Mouse (Mus musculus) kidney, postnatal 0 days (tissue): ENCODE measurements around the gene Osgep. TPM values are rescaled to one million over a fixed set of nuclear protein-coding genes. Genes with fewer than 3 reads are reported as not detected.
A peak's percentile ranks its signal among the peaks of the same experiment; 100 is the strongest.
"Not testable (repeated sequence)": the region's sequence is repeated elsewhere in the genome, so short reads cannot be mapped to it uniquely, and the experiment has no call there.

Experiments
- ATAC-seq: fragments of 200-750 bp; cut with Nextera tagmentation; replicated peaks from 2 replicates; pipeline ENCODE4 v1.8.0; 2017; ENCODE audit warnings: low read depth, moderate number of reproducible peaks, moderate TSS enrichment, moderate library complexity; ENCODE audit not compliant: low FRiP score
- DNase-seq: peaks from one replicate; pipeline ENCODE4 v3.0.0-alpha.2; 2016; ENCODE audit warnings: low spot score
- H3K27ac ChIP-seq: fragments of 300-500 bp; sonication (generic); 2 replicates; pipeline ENCODE4 v1.5.1; 2014; ENCODE audit warnings: mild to moderate bottlenecking
- H3K27me3 ChIP-seq: fragments of 300-500 bp; sonication (generic); 2 replicates; pipeline ENCODE4 v1.6.1; 2014; ENCODE audit warnings: low read length, mixed read lengths; ENCODE audit not compliant: insufficient read depth
- H3K36me3 ChIP-seq: fragments of 300-500 bp; sonication (generic); 2 replicates; pipeline ENCODE4 v1.6.1; 2014; ENCODE audit warnings: low read length, mixed read lengths; ENCODE audit not compliant: insufficient read depth
- H3K4me1 ChIP-seq: fragments of 300-500 bp; sonication (generic); replicated peaks from 2 replicates; pipeline ENCODE4 v1.6.1; 2014; ENCODE audit warnings: antibody characterized with exemption, low read length, mixed read lengths; ENCODE audit not compliant: insufficient read depth
- H3K4me2 ChIP-seq: fragments of 300-500 bp; sonication (generic); 2 replicates; pipeline ENCODE4 v1.6.1; 2014; ENCODE audit warnings: mild to moderate bottlenecking, low read length, moderate library complexity, mixed read lengths
- H3K4me3 ChIP-seq: fragments of 300-500 bp; sonication (generic); replicated peaks from 2 replicates; pipeline ENCODE4 v1.5.1; 2014; ENCODE audit warnings: low read depth, low read length
- H3K9ac ChIP-seq: fragments of 300-500 bp; sonication (generic); 2 replicates; pipeline ENCODE4 v1.6.1; 2014; ENCODE audit warnings: low read depth, low read length
- H3K9me3 ChIP-seq: fragments of 300-500 bp; sonication (generic); replicated peaks from 2 replicates; pipeline ENCODE4 v1.6.1; 2016; ENCODE audit warnings: low read length, inconsistent platforms, mixed read lengths
- CTCF ChIP-seq: IDR thresholded peaks from 2 replicates; pipeline ENCODE4 v1.5.1; 2016; ENCODE audit warnings: antibody characterized with exemption, low read depth, mild to moderate bottlenecking, moderate library complexity
- WGBS: fragments of 180-500 bp; shearing (Covaris S2); extraction: QIAGEN DNeasy Blood & Tissue Kit; methylation state at CpG from one replicate; pipeline ENCODE4 v1.1.7; 2014; 5-methylcytosine and 5-hydroxymethylcytosine counted together
- polyA plus RNA-seq: library from polyadenylated mRNA; unstranded; fragments of >200 nt; fragmentation: Nextera tagmentation; extraction: Ambion mirVana; gene quantifications from 2 replicates; pipeline ENCODE4 v1.2.1, GENCODE M21; 2015

Gene Osgep
- polyA plus RNA-seq, 1 experiment from 2014 or later = 122 TPM

GRCm38 (mm10) chr14:50869889-50870804 lies 54.5 kb downstream of the Osgep start, which contains the start of gene Tep1:
Tep1 (minus strand) TSS chr14:50870560.
- WGBS = 6% methylated on average over 32 of the region's 32 CpGs

GRCm38 (mm10) chr14:50868656-50869055 lies 56.0 kb downstream of the Osgep start:
- Histone ChIP-seq H3K9ac (no peak overlapping the region), H3K36me3 (0 out of 2 replicates have a peak, but pooled peaks cover 3% of the 10 kb centered on the region), H3K4me1 (no peaks in the 10 kb centered on the region), H3K27ac (no peak overlapping the region), H3K9me3 (no peaks in the 10 kb centered on the region), H3K4me3 (no peak overlapping the region), H3K27me3 (no peaks in the 10 kb centered on the region), H3K4me2 (no peak overlapping the region)
- no peak for TF ChIP-seq CTCF
- WGBS = 95% methylated on average over 5 of the region's 5 CpGs
- no peak for DNase-seq
- ATAC-seq = no peak

More at GRCm38 (mm10) chr14:50869889-50870804, 54.5 kb downstream of the Osgep start, which contains the start of gene Tep1:
- Histone ChIP-seq H3K4me2 (peak within 1 kb of the TSS; percentile 66), H3K27me3 (no peaks in the 10 kb centered on the region), H3K4me3 (peak within 1 kb of the TSS; percentile 60), H3K36me3 (0 out of 2 replicates have a peak, but pooled peaks cover 3% of the 10 kb centered on the region), H3K27ac (peak within 1 kb of the TSS; percentile 87), H3K9me3 (no peaks in the 10 kb centered on the region), H3K9ac (peak within 1 kb of the TSS; percentile 69), H3K4me1 (no peaks in the 10 kb centered on the region)
- DNase-seq (peak; percentile 79), ATAC-seq (peak; percentile 97)
- TF ChIP-seq CTCF = no peak

- no peak overlapping the region for H3K4me3 ChIP-seq
- no peak overlapping the region for H3K9ac ChIP-seq
- no peak for ATAC-seq
- no peak for TF ChIP-seq CTCF
- WGBS = 69% methylated on average over 4 of the region's 4 CpGs
- H3K4me1 ChIP-seq = no peaks in the 10 kb centered on the region
- no peaks in the 10 kb centered on the region for H3K27me3 ChIP-seq
- 0 out of 2 replicates have a peak, but pooled peaks cover 3% of the 10 kb centered on the region for H3K36me3 ChIP-seq
- no peaks in the 10 kb centered on the region for H3K9me3 ChIP-seq
- no peak overlapping the region for H3K4me2 ChIP-seq
- no peak overlapping the region for H3K27ac ChIP-seq
- no peak for DNase-seq
Measured at GRCm38 (mm10) chr14:50868211-50868610, 56.5 kb downstream of the Osgep start.

GRCm38 (mm10) chr14:50866966-50867365 lies 57.7 kb downstream of the Osgep start:
- no peak overlapping the region for H3K27ac ChIP-seq
- 87% methylated on average over 3 of the region's 3 CpGs for WGBS
- DNase-seq = no peak

GRCm38 (mm10) chr14:50865005-50865404 lies 59.7 kb downstream of the Osgep start:
- not testable (repeated sequence) for DNase-seq, H3K9me3 ChIP-seq, H3K27ac ChIP-seq, H3K36me3 ChIP-seq, H3K4me2 ChIP-seq, H3K27me3 ChIP-seq, ATAC-seq, H3K4me3 ChIP-seq, H3K4me1 ChIP-seq, H3K9ac ChIP-seq

More at GRCm38 (mm10) chr14:50866966-50867365, 57.7 kb downstream of the Osgep start:
- Histone ChIP-seq H3K9me3 (no peaks in the 10 kb centered on the region), H3K36me3 (0 out of 2 replicates have a peak, but pooled peaks cover 7% of the 10 kb centered on the region), H3K4me2 (no peak overlapping the region), H3K4me3 (no peak overlapping the region), H3K27me3 (no peaks in the 10 kb centered on the region), H3K9ac (no peak overlapping the region), H3K4me1 (no peaks in the 10 kb centered on the region)
- ATAC-seq = no peak
- TF ChIP-seq CTCF = no peak

- Histone ChIP-seq H3K9ac (no peak overlapping the region), H3K27ac (no peak overlapping the region), H3K27me3 (no peaks in the 10 kb centered on the region), H3K36me3 (0 out of 2 replicates have a peak, but pooled peaks cover 7% of the 10 kb centered on the region), H3K4me1 (no peaks in the 10 kb centered on the region), H3K4me2 (no peak overlapping the region), H3K4me3 (no peak overlapping the region), H3K9me3 (no peaks in the 10 kb centered on the region)
- ATAC-seq = no peak
- 91% methylated on average over 10 of the region's 10 CpGs for WGBS
- DNase-seq = no peak
- TF ChIP-seq CTCF = no peak
Measured at GRCm38 (mm10) chr14:50862641-50863040, 62.1 kb downstream of the Osgep start.

Other genes with a start within 250 kb of the Osgep start
- gene Olfr747, start 231.7 kb downstream of the Osgep start, polyA plus RNA-seq = not detected in 2 replicates
- gene Olfr748, start 217.5 kb downstream of the Osgep start, polyA plus RNA-seq = not detected in 2 replicates
- gene Olfr749, start 179.8 kb downstream of the Osgep start, polyA plus RNA-seq = not detected in 2 replicates
- 58.4 and 65.4 TPM in 2 replicates for gene Ttc5, start 139.4 kb downstream of the Osgep start, polyA plus RNA-seq
- gene Ccnb1ip1, start 117.2 kb downstream of the Osgep start, polyA plus RNA-seq = not detected in 2 replicates
- gene Parp2, start 117.1 kb downstream of the Osgep start, polyA plus RNA-seq = 49.0 and 50.3 TPM in 2 replicates
- 8.4 and 10.9 TPM in 2 replicates for gene Tep1, start 54.3 kb downstream of the Osgep start, polyA plus RNA-seq
- 0.24 and 0.37 TPM in 2 replicates for gene Klhl33, start 27.4 kb downstream of the Osgep start, polyA plus RNA-seq
- 211 and 212 TPM in 2 replicates for gene Apex1, start 75 bp upstream of the Osgep start, polyA plus RNA-seq
- 49.5 and 52.6 TPM in 2 replicates for gene Pip4p1, start 6.0 kb upstream of the Osgep start, polyA plus RNA-seq
- 78.5 and 81.0 TPM in 2 replicates for gene Pnp, start 6.2 kb upstream of the Osgep start, polyA plus RNA-seq
- gene Gm49342, start 19.6 kb upstream of the Osgep start, polyA plus RNA-seq = not detected in 2 replicates
- 0.79 and 1.1 TPM in 2 replicates for gene Pnp2, start 31.1 kb upstream of the Osgep start, polyA plus RNA-seq
- 0.08 and 0.11 TPM in 2 replicates for gene Rnase10, start 82.9 kb upstream of the Osgep start, polyA plus RNA-seq
- 0.11 TPM in 1 of 2 replicates, not detected in the other for gene Rnase9, start 117.0 kb upstream of the Osgep start, polyA plus RNA-seq
- 0.27 TPM in 1 of 2 replicates, not detected in the other for gene Rnase11, start 125.3 kb upstream of the Osgep start, polyA plus RNA-seq
- gene Rnase12, start 132.8 kb upstream of the Osgep start, polyA plus RNA-seq = 10.3 and 11.1 TPM in 2 replicates
- gene Olfr750, start 149.5 kb upstream of the Osgep start, polyA plus RNA-seq = not detected in 2 replicates
- 41.4 and 48.2 TPM in 2 replicates for gene Rnase4, start 166.2 kb upstream of the Osgep start, polyA plus RNA-seq
- gene Ang, start 166.3 kb upstream of the Osgep start, polyA plus RNA-seq = 6.7 and 7.5 TPM in 2 replicates
- 2.0 and 2.8 TPM in 2 replicates for gene Eddm3b, start 189.5 kb upstream of the Osgep start, polyA plus RNA-seq
- gene Rnase6, start 199.0 kb upstream of the Osgep start, polyA plus RNA-seq = 0.83 and 1.4 TPM in 2 replicates
- gene Rnase1, start 221.9 kb upstream of the Osgep start, polyA plus RNA-seq = 0.51 and 1.0 TPM in 2 replicates
- gene Rnase2b, start 237.4 kb upstream of the Osgep start, polyA plus RNA-seq = not detected in 2 replicates